Mouse (Mus musculus) small intestine, adult 10 weeks (tissue): Measurements from ENCODE around the gene Tulp1. TPM values are rescaled to one million over a fixed set of nuclear protein-coding genes. Genes with fewer than 3 reads are reported as not detected.

Experiments
- polyA plus RNA-seq: library from polyadenylated mRNA; stranded (reverse); fragments of 350-450 nt; fragmentation: Illumina TruSeq; extraction: RNeasy Lipid Tissue Mini Kit (QIAGEN cat#74804); gene quantifications from one replicate; pipeline ENCODE4 v1.2.3, GENCODE M21; 2014; ENCODE audit warnings: low replicate concordance

The Tulp1 gene
- not detected for polyA plus RNA-seq

DNA sequence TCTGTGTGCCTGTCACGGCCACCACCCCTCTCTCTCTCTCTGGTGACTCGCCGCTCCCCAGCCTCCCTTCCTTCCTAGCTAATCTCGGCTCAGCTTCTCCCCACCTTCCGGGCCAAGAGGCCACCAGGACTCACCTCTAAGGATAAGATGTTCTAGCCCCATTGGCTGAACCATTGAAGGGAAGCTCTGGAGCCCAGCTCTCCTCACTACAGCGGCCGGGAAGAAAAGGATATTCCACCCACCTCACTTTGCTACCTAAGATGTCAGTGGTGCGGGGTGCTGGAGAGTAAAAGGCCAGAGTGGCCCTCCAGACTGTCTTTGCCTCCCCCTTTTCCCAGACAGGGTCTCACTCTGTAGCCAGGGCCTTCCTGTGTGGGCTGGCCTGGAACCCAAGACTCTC, at the start of gene Tulp1:
TSS of gene Tulp1 (minus strand) at position 101 of the 400 bp plus-strand sequence.

DNA sequence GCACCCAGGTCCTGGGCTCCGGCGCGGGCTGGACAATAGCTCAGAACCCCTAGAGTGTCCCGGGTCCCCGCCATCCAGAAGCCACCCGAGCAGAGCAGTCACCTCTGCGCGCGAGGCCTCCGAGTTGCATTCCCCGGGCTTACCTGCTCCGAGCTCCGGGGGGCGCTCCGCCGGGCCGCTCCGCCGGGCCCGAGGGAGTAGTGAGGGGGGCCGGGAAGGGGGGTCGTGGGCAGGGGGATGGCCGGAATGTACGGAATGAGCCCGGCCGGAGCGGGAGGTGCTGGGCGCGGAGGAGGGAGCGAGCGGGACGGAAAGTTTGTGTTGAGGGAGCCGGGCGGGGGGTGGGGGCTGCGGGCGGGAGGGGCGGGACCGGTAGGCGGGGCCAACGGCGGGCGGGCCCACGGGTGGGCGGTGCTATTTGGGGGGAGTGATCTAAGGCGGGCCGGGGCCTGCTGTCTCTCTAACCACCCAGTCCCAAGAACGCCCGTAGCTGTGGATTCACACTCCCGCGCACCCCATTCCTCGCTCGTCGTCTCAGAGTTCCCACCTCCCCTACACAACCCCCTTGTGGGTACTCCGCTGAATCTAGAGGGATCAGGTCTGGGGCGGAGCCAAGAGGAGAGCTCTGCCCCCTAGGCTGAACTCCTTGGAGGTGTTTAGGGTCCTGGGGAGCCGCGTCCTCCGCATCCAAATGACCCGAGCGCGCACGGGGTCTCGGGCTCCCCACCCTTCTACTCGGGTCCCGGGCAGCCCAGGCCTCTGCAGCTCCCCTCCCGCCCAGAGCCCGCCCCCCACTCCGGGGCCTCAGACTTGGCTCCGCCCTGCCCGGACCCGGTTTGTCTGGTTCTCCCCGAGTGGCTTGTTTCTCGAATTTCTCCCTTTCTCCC, 14.3 kb downstream of the Tulp1 start, which contains the start of gene Tead3:
TSS of gene Tead3 (minus strand) at position 352 of the 887 bp plus-strand sequence.

DNA sequence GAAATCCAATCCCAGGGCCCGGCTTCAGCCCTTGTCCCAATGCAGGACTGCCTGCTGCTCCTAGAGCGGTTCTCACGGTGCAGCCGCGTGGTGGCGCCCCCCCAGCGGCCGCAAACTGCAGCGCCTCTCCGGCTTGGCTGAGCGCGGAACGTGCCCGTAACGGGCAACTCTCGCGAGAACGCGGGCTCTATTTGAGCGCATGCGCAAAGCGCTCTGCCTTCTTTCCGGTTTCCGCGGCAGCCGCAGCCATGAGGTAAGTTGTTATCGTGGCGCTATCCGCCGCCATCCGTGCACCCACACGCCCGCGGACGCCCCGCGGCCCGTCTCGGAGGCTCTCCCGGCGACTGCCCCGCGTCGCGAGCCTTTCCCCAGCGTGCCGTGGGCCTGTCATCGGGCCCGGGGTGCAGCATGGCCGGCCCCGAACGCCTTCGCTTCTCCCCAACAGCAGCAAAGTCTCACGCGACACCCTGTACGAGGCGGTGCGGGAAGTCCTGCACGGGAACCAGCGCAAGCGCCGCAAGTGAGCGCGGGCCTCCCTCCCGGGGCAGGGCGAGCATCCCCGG, 36.6 kb downstream of the Tulp1 start, which contains the start of gene Rpl10a:
TSS of gene Rpl10a (plus strand) at position 106 of the 563 bp plus-strand sequence.

DNA sequence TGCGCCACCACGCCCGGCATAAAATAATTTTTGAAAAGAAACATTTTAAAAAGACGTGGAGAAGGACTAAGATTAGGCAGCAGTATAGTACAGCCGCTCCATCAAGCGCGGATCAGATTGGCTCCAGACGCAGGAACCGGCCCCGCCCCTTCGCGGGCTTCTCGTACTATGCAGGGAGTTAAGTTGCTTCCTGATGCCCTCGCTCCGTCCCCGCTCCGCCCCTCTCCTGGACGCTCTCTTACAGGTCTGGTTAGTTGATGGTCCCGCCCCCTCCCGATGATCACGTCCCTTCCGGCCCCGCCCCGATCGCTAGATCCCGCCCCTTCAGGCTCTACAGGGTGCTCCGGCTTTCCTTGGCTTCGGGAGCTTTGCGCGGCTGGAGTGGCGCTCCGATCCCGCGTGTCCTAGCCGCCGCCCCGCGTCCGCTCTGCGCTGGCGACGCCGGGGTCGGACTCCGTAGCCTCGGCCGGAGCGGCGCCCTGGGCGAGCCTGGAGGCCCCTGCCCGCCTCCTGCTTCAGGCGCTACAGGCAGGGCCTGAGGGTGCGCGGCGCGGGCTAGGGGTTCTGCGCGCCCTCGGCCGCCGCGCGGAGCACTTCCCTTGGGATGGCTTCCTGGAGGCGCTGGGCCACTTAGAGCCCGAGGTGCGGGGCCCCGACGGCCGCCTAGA, 51.7 kb downstream of the Tulp1 start, which contains the start of gene Fance:
TSS of gene Fance (plus strand) at position 308 of the 668 bp plus-strand sequence.

Other genes starting within 250 kb of the Tulp1 start
- 0.15 TPM for gene Scube3, start 223.1 kb downstream of the Tulp1 start, polyA plus RNA-seq
- gene Zfp523, start 188.1 kb downstream of the Tulp1 start, polyA plus RNA-seq = 0.22 TPM
- not detected for gene Def6, start 157.4 kb downstream of the Tulp1 start, polyA plus RNA-seq
- gene Ppard, start 132.5 kb downstream of the Tulp1 start, polyA plus RNA-seq = 3.7 TPM
- not detected for gene Fance, start 51.7 kb downstream of the Tulp1 start, polyA plus RNA-seq
- gene Rpl10a, start 36.8 kb downstream of the Tulp1 start, polyA plus RNA-seq = 55.5 TPM
- gene Tead3, start 14.4 kb downstream of the Tulp1 start, polyA plus RNA-seq = 0.41 TPM
- 9.9 TPM for gene Fkbp5, start 152.3 kb upstream of the Tulp1 start, polyA plus RNA-seq
- not detected for gene Armc12, start 165.6 kb upstream of the Tulp1 start, polyA plus RNA-seq
- not detected for gene Clpsl2, start 184.2 kb upstream of the Tulp1 start, polyA plus RNA-seq
- 18.5 TPM for gene Clps, start 195.5 kb upstream of the Tulp1 start, polyA plus RNA-seq
- not detected for gene Lhfpl5, start 210.4 kb upstream of the Tulp1 start, polyA plus RNA-seq